Mouse (Mus musculus): ENCODE measurements around the gene Prkn. TPM values are rescaled to one million over a fixed set of nuclear protein-coding genes. Genes with fewer than 3 reads are reported as not detected.

Prkn gene
- total and polyA plus RNA-seq, 2 experiments from 2014 or later, result 6.2 to 6.8 TPM

DNA sequence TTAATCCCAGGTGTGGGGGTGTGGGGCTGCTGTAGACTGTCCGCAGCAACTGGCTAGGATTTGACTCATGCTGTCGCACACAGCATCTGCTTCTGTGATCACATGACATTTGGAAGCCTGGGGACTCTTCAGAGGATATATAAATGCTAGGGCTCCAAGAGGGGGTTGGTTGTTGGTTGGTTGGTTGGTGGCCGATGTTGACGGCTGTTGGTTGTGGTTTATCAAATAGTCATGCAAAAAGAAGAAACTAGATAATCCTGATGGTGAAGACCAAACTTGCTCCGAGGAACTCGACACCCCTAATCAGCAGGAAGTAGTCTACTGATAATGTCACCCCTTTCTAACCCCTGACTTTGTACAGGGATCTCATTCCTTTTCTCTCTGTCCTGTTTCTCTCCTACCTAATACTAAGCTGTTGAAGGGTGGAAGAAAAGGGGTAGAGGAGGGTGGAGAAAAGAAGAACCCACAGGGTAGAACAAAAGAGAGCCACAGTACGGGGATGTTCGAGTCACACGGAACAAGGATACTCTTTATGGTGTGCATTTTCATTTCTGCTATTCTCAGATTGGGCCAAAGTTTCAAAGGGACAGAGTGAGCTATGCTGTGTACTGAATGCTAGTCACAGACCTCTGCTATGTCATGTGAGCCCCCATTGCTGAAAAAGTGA lies 948.2 kb downstream of the Prkn start:
- no peak overlapping the region for H3K9ac ChIP-seq

DNA sequence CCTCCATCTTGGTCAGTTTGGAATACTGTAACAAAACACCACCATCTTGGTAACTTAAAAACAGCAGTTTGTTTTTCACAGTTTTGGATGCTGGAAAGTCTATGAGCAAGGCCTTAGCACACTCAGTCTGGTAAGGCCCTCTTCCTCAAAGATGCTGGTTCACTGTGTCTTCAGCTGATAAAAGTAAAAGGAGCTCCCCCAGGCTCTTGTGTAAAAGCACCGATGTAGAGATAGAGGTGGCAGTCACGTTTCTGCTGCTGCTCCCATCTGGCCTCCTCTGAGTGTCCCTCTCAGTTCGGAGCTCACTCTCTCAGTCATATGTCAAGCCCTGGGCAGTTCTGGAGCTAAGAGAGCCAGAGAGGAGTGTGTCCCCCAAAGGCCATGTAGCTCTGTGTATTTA lies 955.8 kb downstream of the Prkn start:
- Histone ChIP-seq H3K27me3 (ENCODE audit: insufficient read depth, low read length) (no peaks in the 10 kb centered on the region), H3K9ac (no peak overlapping the region), H3K27ac (ENCODE audit: low read depth, low read length) (no peak overlapping the region), H3K4me2 (ENCODE audit: low read depth) (no peak overlapping the region), H3K4me3 (ENCODE audit: low read depth, low read length) (no peak overlapping the region), H3K9me3 (ENCODE audit: low read length) (no peaks in the 10 kb centered on the region), H3K36me3 (ENCODE audit: insufficient read depth) (no peaks in the 10 kb centered on the region), H3K4me1 (ENCODE audit: insufficient read depth) (no peaks in the 10 kb centered on the region)
- ATAC-seq, result no peak
- 90% methylated on average over 3 of the region's 3 CpGs for WGBS
- TF ChIP-seq CTCF (IDR thresholded peaks at IDR 0.05; ENCODE audit: low read depth), result no peak
- DNase-seq, result no peak

More for the DNA sequence above, 948.2 kb downstream of the Prkn start:
- WGBS, result 94% methylated on average over 9 of the region's 9 CpGs
- DNase-seq (no peak), ATAC-seq (no peak)
- Histone ChIP-seq H3K27ac (ENCODE audit: low read depth, low read length) (no peak overlapping the region), H3K4me1 (ENCODE audit: insufficient read depth) (no peaks in the 10 kb centered on the region), H3K4me2 (ENCODE audit: low read depth) (no peak overlapping the region), H3K36me3 (ENCODE audit: insufficient read depth) (no peaks in the 10 kb centered on the region), H3K9me3 (ENCODE audit: low read length) (no peaks in the 10 kb centered on the region), H3K27me3 (ENCODE audit: insufficient read depth, low read length) (no peaks in the 10 kb centered on the region), H3K4me3 (ENCODE audit: low read depth, low read length) (no peak overlapping the region)
- no peak for TF ChIP-seq CTCF (IDR thresholded peaks at IDR 0.05; ENCODE audit: low read depth)

DNA sequence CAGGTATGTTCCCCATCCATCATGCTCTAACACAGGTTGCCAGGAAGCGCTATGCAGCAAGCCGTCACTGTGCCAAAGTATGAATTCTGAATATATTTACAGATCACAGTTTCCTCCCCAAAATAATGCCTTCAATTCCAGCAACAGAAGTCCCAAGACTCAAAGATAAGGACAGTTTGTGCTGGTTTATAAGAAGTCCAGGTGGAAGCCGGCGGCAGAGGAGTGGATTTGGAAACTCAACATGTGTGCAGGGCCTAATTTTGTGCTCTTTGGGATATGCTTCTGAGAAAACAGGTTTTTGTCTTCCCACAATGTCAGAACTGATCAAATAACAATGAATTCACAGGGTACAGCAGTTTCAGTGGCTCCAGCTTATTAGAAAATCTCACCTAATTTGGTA lies 961.0 kb downstream of the Prkn start:
- TF ChIP-seq CTCF (IDR thresholded peaks at IDR 0.05; ENCODE audit: low read depth), result no peak
- DNase-seq, result no peak
- no peak overlapping the region for H3K4me2 ChIP-seq (ENCODE audit: low read depth)
- no peak for ATAC-seq
- H3K9me3 ChIP-seq (ENCODE audit: low read length), result no peaks in the 10 kb centered on the region
- H3K27ac ChIP-seq (ENCODE audit: low read depth, low read length), result no peak overlapping the region
- no peak overlapping the region for H3K4me3 ChIP-seq (ENCODE audit: low read depth, low read length)
- no peaks in the 10 kb centered on the region for H3K27me3 ChIP-seq (ENCODE audit: insufficient read depth, low read length)
- no peaks in the 10 kb centered on the region for H3K36me3 ChIP-seq (ENCODE audit: insufficient read depth)
- no peak overlapping the region for H3K9ac ChIP-seq
- 88% methylated on average over 4 of the region's 4 CpGs for WGBS
- no peaks in the 10 kb centered on the region for H3K4me1 ChIP-seq (ENCODE audit: insufficient read depth)

DNA sequence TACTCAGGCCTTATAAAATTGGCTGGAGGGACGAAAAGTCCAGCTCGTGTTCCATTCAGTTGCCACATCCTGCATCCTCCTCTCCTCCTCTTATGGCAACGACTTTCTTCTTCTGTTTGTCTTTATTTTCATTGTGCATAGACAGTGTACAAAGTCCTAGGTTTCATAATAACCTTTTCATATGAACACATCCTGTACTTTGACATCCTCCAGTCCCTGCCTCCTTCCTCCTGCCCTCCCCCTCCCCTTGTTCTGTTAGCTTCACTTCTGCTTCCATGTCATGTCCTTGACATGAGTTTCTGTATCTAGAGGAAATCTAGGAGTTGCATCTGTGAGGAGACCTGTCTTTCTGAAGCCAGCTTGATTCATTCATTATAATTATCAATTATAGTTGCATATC lies 967.1 kb downstream of the Prkn start:
- TF ChIP-seq CTCF (IDR thresholded peaks at IDR 0.05; ENCODE audit: low read depth), result no peak
- Histone ChIP-seq H3K27me3 (ENCODE audit: insufficient read depth, low read length) (no peaks in the 10 kb centered on the region), H3K4me1 (ENCODE audit: insufficient read depth) (no peaks in the 10 kb centered on the region), H3K27ac (ENCODE audit: low read depth, low read length) (no peak overlapping the region), H3K4me3 (ENCODE audit: low read depth, low read length) (no peak overlapping the region), H3K36me3 (ENCODE audit: insufficient read depth) (no peaks in the 10 kb centered on the region), H3K4me2 (ENCODE audit: low read depth) (no peak overlapping the region), H3K9ac (no peak overlapping the region), H3K9me3 (ENCODE audit: low read length) (no peaks in the 10 kb centered on the region)
- DNase-seq (no peak), ATAC-seq (no peak)
- 89% methylated on average over 3 of the region's 3 CpGs for WGBS

DNA sequence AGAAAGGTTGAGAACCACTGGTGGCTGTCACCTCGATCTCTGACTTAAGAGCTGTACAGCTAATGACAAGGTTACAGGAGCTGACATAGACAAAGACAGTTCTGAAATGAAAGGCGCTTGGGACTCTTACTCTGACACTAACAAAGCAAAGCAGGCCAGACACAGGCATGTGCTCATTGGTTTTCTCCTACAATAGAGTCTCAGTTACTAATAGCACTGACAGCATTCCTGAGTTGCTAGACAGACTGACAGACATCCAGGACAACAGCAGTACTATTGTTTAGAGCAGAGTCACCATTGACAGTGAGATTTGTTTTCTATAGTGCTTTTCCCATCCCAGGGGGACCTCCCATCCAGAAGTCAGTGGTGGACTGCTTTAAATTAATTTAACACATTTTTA lies 977.7 kb downstream of the Prkn start:
- no peak for TF ChIP-seq CTCF (IDR thresholded peaks at IDR 0.05; ENCODE audit: low read depth)
- Histone ChIP-seq H3K36me3 (ENCODE audit: insufficient read depth) (no peaks in the 10 kb centered on the region), H3K9ac (no peak overlapping the region), H3K27me3 (ENCODE audit: insufficient read depth, low read length) (no peaks in the 10 kb centered on the region), H3K27ac (ENCODE audit: low read depth, low read length) (no peak overlapping the region), H3K4me2 (ENCODE audit: low read depth) (no peak overlapping the region), H3K4me3 (ENCODE audit: low read depth, low read length) (no peak overlapping the region), H3K4me1 (ENCODE audit: insufficient read depth) (no peaks in the 10 kb centered on the region), H3K9me3 (ENCODE audit: low read length) (no peaks in the 10 kb centered on the region)
- ATAC-seq (no peak), DNase-seq (no peak)
- 67% methylated on average over 2 of the region's 2 CpGs for WGBS

DNA sequence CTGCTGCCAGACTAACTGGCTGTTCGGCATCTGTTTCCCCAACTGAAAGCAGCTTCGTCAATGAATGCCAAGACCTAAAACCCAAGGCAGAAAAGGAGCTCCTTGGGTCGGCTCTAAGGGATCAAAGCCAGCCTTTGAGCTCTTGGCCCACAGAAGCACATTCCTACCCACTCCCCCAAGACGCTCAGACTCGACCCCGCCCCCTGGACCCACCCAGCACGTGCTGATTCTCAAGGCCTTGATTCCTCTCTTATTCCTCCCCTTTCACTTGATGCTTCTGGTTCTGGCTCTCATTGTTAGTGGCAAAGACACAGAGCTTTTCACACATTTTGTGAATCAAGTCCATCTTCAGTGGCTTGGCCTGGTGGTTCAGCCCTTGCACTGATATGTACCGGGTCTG lies 979.3 kb downstream of the Prkn start:
- Histone ChIP-seq H3K9me3 (ENCODE audit: low read length) (no peaks in the 10 kb centered on the region), H3K27me3 (ENCODE audit: insufficient read depth, low read length) (no peaks in the 10 kb centered on the region), H3K36me3 (ENCODE audit: insufficient read depth) (no peaks in the 10 kb centered on the region), H3K4me2 (ENCODE audit: low read depth) (no peak overlapping the region), H3K4me1 (ENCODE audit: insufficient read depth) (no peaks in the 10 kb centered on the region), H3K27ac (ENCODE audit: low read depth, low read length) (no peak overlapping the region), H3K9ac (no peak overlapping the region), H3K4me3 (ENCODE audit: low read depth, low read length) (no peak overlapping the region)
- ATAC-seq, result no peak
- DNase-seq, result no peak
- WGBS, result 47% methylated on average over 8 of the region's 8 CpGs
- TF ChIP-seq CTCF (IDR thresholded peaks at IDR 0.05; ENCODE audit: low read depth), result no peak

DNA sequence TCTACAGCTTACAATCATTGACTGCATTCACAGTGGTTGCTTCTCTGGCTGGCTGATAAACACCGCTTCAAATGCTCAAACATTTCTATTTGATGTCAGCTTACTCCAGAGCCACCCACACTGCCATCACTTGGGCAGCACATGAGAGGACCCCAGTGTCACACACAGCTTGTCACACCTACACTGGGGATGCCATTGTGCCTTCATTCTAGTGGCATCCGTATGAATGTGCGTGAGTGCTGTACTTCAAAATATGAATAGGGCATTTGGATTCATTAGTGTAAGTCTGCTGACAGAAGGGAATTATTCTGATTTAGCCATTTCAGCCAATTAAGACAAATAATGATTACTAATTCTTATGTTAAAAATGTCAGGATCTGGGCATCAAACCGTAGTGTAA lies 980.6 kb downstream of the Prkn start:
- Histone ChIP-seq H3K9ac (no peak overlapping the region), H3K4me2 (ENCODE audit: low read depth) (no peak overlapping the region), H3K4me1 (ENCODE audit: insufficient read depth) (no peaks in the 10 kb centered on the region), H3K36me3 (ENCODE audit: insufficient read depth) (no peaks in the 10 kb centered on the region), H3K9me3 (ENCODE audit: low read length) (no peaks in the 10 kb centered on the region), H3K27me3 (ENCODE audit: insufficient read depth, low read length) (no peaks in the 10 kb centered on the region), H3K4me3 (ENCODE audit: low read depth, low read length) (no peak overlapping the region), H3K27ac (ENCODE audit: low read depth, low read length) (no peak overlapping the region)
- no peak for DNase-seq
- ATAC-seq, result peak; percentile 27; the same call in 1 of the 2 replicates
- TF ChIP-seq CTCF (IDR thresholded peaks at IDR 0.05; ENCODE audit: low read depth), result no peak
- WGBS, result 39% methylated on average over 4 of the region's 4 CpGs

Measured in forebrain, postnatal 0 days (tissue).